Mouse (Mus musculus): ENCODE measurements around the gene Ugt2b1. TPM values are rescaled to one million over a fixed set of nuclear protein-coding genes. Genes with fewer than 3 reads are reported as not detected.
"Not testable (repeated sequence)": the region's sequence is repeated elsewhere in the genome, so short reads cannot be mapped to it uniquely, and the experiment has no call there.

Gene Ugt2b1
- total RNA-seq (2022): under 1 TPM in 1 of 4 experiments, not detected in 3; 0.32 TPM

- DNase-seq (ENCODE audit: low spot score in 2 of 2): no peak
These were observed at the start of gene Ugt2b1 for GRCm38 (mm10) chr5:86926426-86926825. Gene Ugt2b1 (minus strand): TSS chr5:86926530.

- DNase-seq (ENCODE audit: low spot score in 2 of 2): not testable (repeated sequence)
These were observed 40.9 kb upstream of the Ugt2b1 start for GRCm38 (mm10) chr5:86967271-86967670.

- not testable (repeated sequence) for DNase-seq (ENCODE audit: low spot score in 2 of 2)
These were observed 36.5 kb upstream of the Ugt2b1 start for GRCm38 (mm10) chr5:86962849-86963248.

GRCm38 (mm10) chr5:86961587-86962358 is 35.4 kb upstream of the Ugt2b1 start:
- DNase-seq (ENCODE audit: low spot score in 2 of 2): no peak

GRCm38 (mm10) chr5:86960504-86960903 is 34.2 kb upstream of the Ugt2b1 start:
- DNase-seq (ENCODE audit: low spot score in 2 of 2): no peak

GRCm38 (mm10) chr5:86942111-86942510 is 15.8 kb upstream of the Ugt2b1 start:
- DNase-seq (ENCODE audit: low spot score in 2 of 2): no peak

- DNase-seq (ENCODE audit: low spot score in 2 of 2): no peak
These were observed 5.6 kb downstream of the Ugt2b1 start for GRCm38 (mm10) chr5:86920661-86921233.

- DNase-seq (ENCODE audit: low spot score in 2 of 2): no peak
These were observed 14.8 kb downstream of the Ugt2b1 start for GRCm38 (mm10) chr5:86911357-86912099.

GRCm38 (mm10) chr5:86910770-86911169 is 15.6 kb downstream of the Ugt2b1 start:
- DNase-seq (ENCODE audit: low spot score in 2 of 2): no peak

GRCm38 (mm10) chr5:86906758-86907157 is 19.6 kb downstream of the Ugt2b1 start, which contains the start of gene Ugt2b34:
Gene Ugt2b34 (minus strand): TSS chr5:86906937.
- DNase-seq (ENCODE audit: low spot score in 2 of 2): no peak

GRCm38 (mm10) chr5:86889933-86890332 is 36.4 kb downstream of the Ugt2b1 start:
- no peak for DNase-seq (ENCODE audit: low spot score in 2 of 2)

- no peak for DNase-seq (ENCODE audit: low spot score in 2 of 2)
These were observed 37.9 kb downstream of the Ugt2b1 start for GRCm38 (mm10) chr5:86888420-86888819.

GRCm38 (mm10) chr5:86887081-86887480 is 39.2 kb downstream of the Ugt2b1 start:
- no peak for DNase-seq (ENCODE audit: low spot score in 2 of 2)

GRCm38 (mm10) chr5:86886620-86887019 is 39.7 kb downstream of the Ugt2b1 start:
- no peak for DNase-seq (ENCODE audit: low spot score in 2 of 2)

GRCm38 (mm10) chr5:86871877-86872276 is 54.5 kb downstream of the Ugt2b1 start:
- no peak for DNase-seq (ENCODE audit: low spot score in 2 of 2)

Other genes starting within 250 kb of the Ugt2b1 start
- gene Tmprss11e, start 180.7 kb downstream of the Ugt2b1 start, total RNA-seq (2022): not detected
- 10 to 100 TPM; 19.8 to 25.3 (median 21.8) TPM for gene Ythdc1, start 122.3 kb downstream of the Ugt2b1 start, total RNA-seq (2022)
- gene Ugt2b34, start 19.6 kb downstream of the Ugt2b1 start, total RNA-seq (2022): under 1 TPM in 1 of 4 experiments, not detected in 3; 0.08 TPM
- gene Ugt2b35, start 74.3 kb upstream of the Ugt2b1 start, total RNA-seq (2022): not detected
- not detected for gene Ugt2b36, start 166.0 kb upstream of the Ugt2b1 start, total RNA-seq (2022)
- gene Ugt2b5, start 213.8 kb upstream of the Ugt2b1 start, total RNA-seq (2022): under 1 TPM in 1 of 4 experiments, not detected in 3; 0.35 TPM